Mouse (Mus musculus) lung, postnatal 0 days (tissue): ENCODE results near the gene Wipi1. TPM values are rescaled to one million over a fixed set of nuclear protein-coding genes. Genes with fewer than 3 reads are reported as not detected.

Source experiments
- ATAC-seq: fragments of 200-750 bp; cut with Nextera tagmentation; 2 replicates; pipeline ENCODE4 v1.8.0; 2017; ENCODE audit warnings: moderate library complexity
- DNase-seq: peaks from one replicate; pipeline ENCODE4 v3.0.0-alpha.2; 2016; ENCODE audit warnings: low spot score
- H3K27ac ChIP-seq: fragments of 300-500 bp; sonication (generic); 2 replicates; pipeline ENCODE4 v1.5.1; 2014; ENCODE audit warnings: antibody characterized with exemption, mild to moderate bottlenecking, low read length, mixed read lengths
- H3K27me3 ChIP-seq: fragments of 300-500 bp; sonication (generic); replicated peaks from 2 replicates; pipeline ENCODE4 v1.6.1; 2014; ENCODE audit warnings: low read length, mixed read lengths; ENCODE audit not compliant: insufficient read depth
- H3K36me3 ChIP-seq: fragments of 300-500 bp; sonication (generic); 2 replicates; pipeline ENCODE4 v1.6.1; 2014; ENCODE audit warnings: low read length, mixed read lengths; ENCODE audit not compliant: insufficient read depth
- H3K4me1 ChIP-seq: fragments of 300-500 bp; sonication (generic); 2 replicates; pipeline ENCODE4 v1.6.1; 2014; ENCODE audit warnings: antibody characterized with exemption, low read depth, low read length, mixed read lengths; ENCODE audit not compliant: insufficient read depth
- H3K4me2 ChIP-seq: fragments of 300-500 bp; sonication (generic); replicated peaks from 2 replicates; pipeline ENCODE4 v1.6.1; 2014; ENCODE audit warnings: low read depth, mild to moderate bottlenecking, low read length, moderate library complexity, mixed read lengths
- H3K4me3 ChIP-seq: fragments of 300-500 bp; sonication (generic); 2 replicates; pipeline ENCODE4 v1.5.1; 2014; ENCODE audit warnings: low read depth, low read length
- H3K9ac ChIP-seq: fragments of 300-500 bp; sonication (generic); replicated peaks from 2 replicates; pipeline ENCODE4 v1.6.1; 2014; ENCODE audit warnings: low read depth, mild to moderate bottlenecking
- H3K9me3 ChIP-seq: fragments of 300-500 bp; sonication (generic); 2 replicates; pipeline ENCODE4 v1.6.1; 2016; ENCODE audit warnings: low read length, mixed read lengths
- CTCF ChIP-seq: IDR thresholded peaks from 2 replicates; pipeline ENCODE4 v1.5.1; 2016; ENCODE audit warnings: antibody characterized with exemption, mild to moderate bottlenecking
- EP300 ChIP-seq: IDR thresholded peaks from 2 replicates; pipeline ENCODE4 v1.6.1; 2016; ENCODE audit warnings: antibody characterized with exemption, mild to moderate bottlenecking, control low read depth
- WGBS: fragments of 180-500 bp; shearing (Covaris S2); extraction: QIAGEN DNeasy Blood & Tissue Kit; methylation state at CpG from one replicate; pipeline ENCODE4 v1.1.7; 2014; 5-methylcytosine and 5-hydroxymethylcytosine counted together
- polyA plus RNA-seq: library from polyadenylated mRNA; unstranded; fragments of >200 nt; fragmentation: Nextera tagmentation; extraction: Ambion mirVana; gene quantifications from 2 replicates; pipeline ENCODE4 v1.2.1, GENCODE M21; 2015

Gene Wipi1
- polyA plus RNA-seq, 1 experiment from 2014 or later, result 65.1 TPM

- WGBS, result 79% methylated on average over 15 of the region's 15 CpGs
- no peaks in the 10 kb centered on the region for H3K9me3 ChIP-seq
- no peak for TF ChIP-seq EP300
- no peak for TF ChIP-seq CTCF
- H3K36me3 ChIP-seq, result no peaks in the 10 kb centered on the region
- H3K9ac ChIP-seq, result no peak overlapping the region
- no peaks in the 10 kb centered on the region for H3K27me3 ChIP-seq
- ATAC-seq, result no peak
- no peak overlapping the region for H3K27ac ChIP-seq
- DNase-seq, result no peak
- no peak overlapping the region for H3K4me3 ChIP-seq
- no peaks in the 10 kb centered on the region for H3K4me1 ChIP-seq
- H3K4me2 ChIP-seq, result no peak overlapping the region
Observed at GRCm38 (mm10) chr11:109564466-109565214, 47.1 kb downstream of the Wipi1 start.

DNA sequence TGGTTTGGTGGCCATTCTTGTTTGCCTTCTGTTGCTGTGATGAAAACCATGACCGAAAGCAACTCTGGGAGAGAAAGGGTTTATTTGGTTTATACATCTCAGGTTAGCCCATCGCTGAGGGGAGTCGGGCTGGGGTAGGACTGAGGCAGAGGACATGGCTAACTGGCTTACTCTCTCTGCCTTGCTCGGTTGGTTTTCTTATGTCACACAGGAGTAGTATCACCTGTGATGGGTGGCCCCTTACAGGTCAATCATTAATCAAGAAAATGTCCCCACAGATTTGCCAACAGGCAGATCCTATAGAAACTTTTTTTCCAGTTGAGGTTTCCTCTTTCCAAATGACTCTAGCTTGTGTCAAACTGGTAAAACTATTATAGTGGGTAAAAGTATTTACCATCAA lies 48.1 kb downstream of the Wipi1 start:
- no peak overlapping the region for H3K4me2 ChIP-seq
- H3K4me3 ChIP-seq, result no peak overlapping the region
- no peaks in the 10 kb centered on the region for H3K36me3 ChIP-seq
- no peaks in the 10 kb centered on the region for H3K4me1 ChIP-seq
- no peak overlapping the region for H3K9ac ChIP-seq
- WGBS, result 72% methylated on average over 4 of the region's 4 CpGs
- no peaks in the 10 kb centered on the region for H3K9me3 ChIP-seq
- no peak overlapping the region for H3K27ac ChIP-seq
- ATAC-seq, result no peak
- no peak for DNase-seq
- TF ChIP-seq CTCF (no peak), EP300 (no peak)
- H3K27me3 ChIP-seq, result no peaks in the 10 kb centered on the region

- ATAC-seq, result no peak
- no peak overlapping the region for H3K4me2 ChIP-seq
- H3K4me3 ChIP-seq, result no peak overlapping the region
- WGBS, result 42% methylated on average over 3 of the region's 3 CpGs
- no peak overlapping the region for H3K27ac ChIP-seq
- TF ChIP-seq CTCF (no peak), EP300 (no peak)
- DNase-seq, result no peak
- no peaks in the 10 kb centered on the region for H3K27me3 ChIP-seq
- no peaks in the 10 kb centered on the region for H3K4me1 ChIP-seq
- H3K9ac ChIP-seq, result no peak overlapping the region
- H3K36me3 ChIP-seq, result no peaks in the 10 kb centered on the region
- no peaks in the 10 kb centered on the region for H3K9me3 ChIP-seq
Observed at GRCm38 (mm10) chr11:109561445-109561844, 50.3 kb downstream of the Wipi1 start.

DNA sequence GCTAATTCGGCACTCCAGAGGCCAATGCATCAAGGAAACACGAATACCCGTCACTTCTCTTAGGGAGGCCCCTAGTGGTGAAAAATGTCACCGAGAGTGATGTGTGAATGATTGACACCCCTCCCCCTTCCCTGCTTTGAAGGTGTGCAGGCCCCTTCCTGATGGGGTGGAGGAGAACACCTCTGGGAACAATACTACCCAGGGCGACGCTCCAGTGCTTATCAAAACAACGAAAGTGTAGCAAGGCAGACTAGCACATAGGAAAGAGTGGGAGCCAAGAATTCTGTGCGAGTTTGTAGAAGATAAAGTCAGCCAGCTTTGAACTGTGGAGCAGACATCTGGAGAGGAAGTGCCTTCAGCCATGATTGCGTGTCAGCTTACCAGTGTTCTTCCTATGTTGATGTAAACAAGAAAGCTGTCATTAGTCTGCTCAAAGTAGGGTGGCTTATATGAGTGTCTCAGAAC lies 50.9 kb downstream of the Wipi1 start:
- H3K9ac ChIP-seq, result no peak overlapping the region
- ATAC-seq, result peak; percentile 83
- no peaks in the 10 kb centered on the region for H3K4me1 ChIP-seq
- H3K9me3 ChIP-seq, result no peaks in the 10 kb centered on the region
- no peaks in the 10 kb centered on the region for H3K27me3 ChIP-seq
- no peak overlapping the region for H3K27ac ChIP-seq
- no peaks in the 10 kb centered on the region for H3K36me3 ChIP-seq
- DNase-seq, result peak; percentile 74
- peak; percentile 73 for TF ChIP-seq CTCF
- TF ChIP-seq EP300, result peak; percentile 91
- H3K4me3 ChIP-seq, result no peak overlapping the region
- WGBS, result 7% methylated on average over 9 of the region's 9 CpGs
- H3K4me2 ChIP-seq, result no peak overlapping the region

GRCm38 (mm10) chr11:109559241-109559640 lies 52.5 kb downstream of the Wipi1 start:
- WGBS, result 62% methylated on average over 12 of the region's 12 CpGs
- Histone ChIP-seq H3K4me3 (no peak overlapping the region), H3K9ac (no peak overlapping the region), H3K4me1 (no peaks in the 10 kb centered on the region), H3K4me2 (no peak overlapping the region), H3K27me3 (no peaks in the 10 kb centered on the region), H3K27ac (no peak overlapping the region), H3K9me3 (no peaks in the 10 kb centered on the region), H3K36me3 (no peaks in the 10 kb centered on the region)
- ATAC-seq (peak; percentile 8; the same call in 1 of the 2 replicates), DNase-seq (peak; percentile 17)
- TF ChIP-seq EP300 (0 out of 2 replicates have a peak, but pooled peaks have one; percentile 43), CTCF (no peak)

GRCm38 (mm10) chr11:109557419-109557818 lies 54.3 kb downstream of the Wipi1 start:
- 56% methylated on average over 11 of the region's 11 CpGs for WGBS
- ATAC-seq (no peak), DNase-seq (no peak)
- Histone ChIP-seq H3K9me3 (no peaks in the 10 kb centered on the region), H3K36me3 (no peaks in the 10 kb centered on the region), H3K27me3 (no peaks in the 10 kb centered on the region), H3K27ac (no peak overlapping the region), H3K4me3 (no peak overlapping the region), H3K4me1 (no peaks in the 10 kb centered on the region), H3K4me2 (no peak overlapping the region), H3K9ac (no peak overlapping the region)
- TF ChIP-seq CTCF (no peak), EP300 (no peak)
